Mouse (Mus musculus) frontal cortex, postnatal 14 days (tissue): ENCODE measurements at regions not wholly inside any gene's neighbourhood (a gene's known extent, or its start where the extent isn't known, plus 50 kb on each side); places are given as distances from the start of the nearest gene placed in this dataset.

Experiments
- DNase-seq, 2 experiments: peaks; one replicate each; pipeline ENCODE4 v3.0.0; 2022; ENCODE audit warnings: low spot score in 2 of 2

- no peak for DNase-seq
These were observed 303.8 kb downstream of the Gadd45g start for GRCm38 (mm10) chr13:52150281-52150680.

GRCm38 (mm10) chr13:52151777-52152176, 305.3 kb downstream of the Gadd45g start:
- DNase-seq = no peak

GRCm38 (mm10) chr13:52152221-52152620, 305.7 kb downstream of the Gadd45g start:
- no peak for DNase-seq

- DNase-seq = no peak
These were observed 306.6 kb downstream of the Gadd45g start for GRCm38 (mm10) chr13:52153030-52153429.

GRCm38 (mm10) chr13:52153576-52153975, 307.1 kb downstream of the Gadd45g start:
- DNase-seq = no peak

GRCm38 (mm10) chr13:52154111-52154843, 307.8 kb downstream of the Gadd45g start:
- no peak for DNase-seq

GRCm38 (mm10) chr13:52154844-52155587, 308.5 kb downstream of the Gadd45g start:
- peak; percentile 27 to 51 for DNase-seq

- no peak for DNase-seq
These were observed 309.2 kb downstream of the Gadd45g start for GRCm38 (mm10) chr13:52155588-52156086.

- no peak for DNase-seq
These were observed 316.2 kb downstream of the Gadd45g start for GRCm38 (mm10) chr13:52162676-52163075.

- DNase-seq = no peak
These were observed 319.1 kb downstream of the Gadd45g start for GRCm38 (mm10) chr13:52165531-52165930.

GRCm38 (mm10) chr13:52167968-52168367, 321.5 kb downstream of the Gadd45g start:
- DNase-seq = no peak

GRCm38 (mm10) chr13:52172706-52173346, 326.3 kb downstream of the Gadd45g start:
- no peak for DNase-seq

GRCm38 (mm10) chr13:52175665-52176064, 329.2 kb downstream of the Gadd45g start:
- no peak for DNase-seq

GRCm38 (mm10) chr13:52179977-52180376, 333.5 kb downstream of the Gadd45g start:
- no peak for DNase-seq

- DNase-seq = no peak
These were observed 337.2 kb downstream of the Gadd45g start for GRCm38 (mm10) chr13:52183635-52184034.

GRCm38 (mm10) chr13:52185574-52185973, 339.1 kb downstream of the Gadd45g start:
- DNase-seq = no peak

- DNase-seq = no peak
These were observed 341.5 kb downstream of the Gadd45g start for GRCm38 (mm10) chr13:52187841-52188604.

- DNase-seq = no peak
These were observed 342.1 kb downstream of the Gadd45g start for GRCm38 (mm10) chr13:52188605-52189003.

- DNase-seq = no peak
These were observed 341.6 kb downstream of the Diras2 start for GRCm38 (mm10) chr13:52189382-52189923.

GRCm38 (mm10) chr13:52190256-52190655, 340.8 kb downstream of the Diras2 start:
- no peak for DNase-seq

GRCm38 (mm10) chr13:52190848-52191590, 340.1 kb downstream of the Diras2 start:
- DNase-seq = no peak
